24 mouse cellular contexts compared by ENCODE assay signal in genomic region chr5:72927074-72927473, GRCm38 (mm10). TPM values are rescaled to one million over a fixed set of nuclear protein-coding genes. Genes with fewer than 3 reads are reported as not detected.
DNase-seq lines count a peak whose midpoint lies in the region; ATAC-seq and TF ChIP-seq lines count a peak whose summit lies in the region.
"Had no signal": no experiment of that assay in that cellular context is flagged by ENCODE, and none has a peak within 500 bp of the region (broad histone marks: within the 10 kb centered on the region; RNA-seq: fewer than 3 reads in every experiment).

No protein-coding gene starts in this region.

- ATAC-seq in heart, embryonic 12.5 days (ENCODE audit: insufficient number of reproducible peaks, low FRiP score): no peak
- ATAC-seq in lung, postnatal 0 days: peak; percentile 84
- ATAC-seq: forebrain, embryonic 14.5 days; forebrain, embryonic 16.5 days had no signal

- H3K9me3 ChIP-seq in heart, embryonic 12.5 days (replicated peaks): no peaks in the 10 kb centered on the region
- no peaks in the 10 kb centered on the region for H3K9me3 ChIP-seq in lung, postnatal 0 days (ENCODE audit: low read length)
- H3K9me3 ChIP-seq: embryonic facial prominence, embryonic 13.5 days; embryonic facial prominence, embryonic 15.5 days; forebrain, embryonic 10.5 days; forebrain, embryonic 12.5 days had no signal

- no peak overlapping the region for H3K27ac ChIP-seq in heart, embryonic 12.5 days (ENCODE audit: poor library complexity, severe bottlenecking)
- no peak overlapping the region for H3K27ac ChIP-seq in lung, postnatal 0 days (ENCODE audit: low read length)
- H3K27ac ChIP-seq: embryonic facial prominence, embryonic 13.5 days; embryonic facial prominence, embryonic 15.5 days; forebrain, embryonic 10.5 days; forebrain, embryonic 12.5 days had no signal

- H3K36me3 ChIP-seq in heart, embryonic 12.5 days: 0 out of 2 replicates have a peak, but pooled peaks cover 5% of the 10 kb centered on the region
- no peaks in the 10 kb centered on the region for H3K36me3 ChIP-seq in lung, postnatal 0 days (ENCODE audit: insufficient read depth, low read length)
- H3K36me3 ChIP-seq: embryonic facial prominence, embryonic 13.5 days; embryonic facial prominence, embryonic 15.5 days had no signal

- H3K9ac ChIP-seq in heart, embryonic 12.5 days: no peak overlapping the region
- H3K9ac ChIP-seq in lung, postnatal 0 days (replicated peaks; ENCODE audit: low read depth): no peak overlapping the region
- H3K9ac ChIP-seq: embryonic facial prominence, embryonic 13.5 days; embryonic facial prominence, embryonic 15.5 days; forebrain, embryonic 12.5 days had no signal

- H3K4me3 ChIP-seq in heart, embryonic 12.5 days: no peak overlapping the region
- H3K4me3 ChIP-seq in lung, postnatal 0 days (ENCODE audit: low read depth, low read length): no peak overlapping the region
- H3K4me3 ChIP-seq: embryonic facial prominence, embryonic 13.5 days; embryonic facial prominence, embryonic 15.5 days; erythroblast, embryonic 14.5 days; forebrain, embryonic 10.5 days; forebrain, embryonic 12.5 days had no signal

- no peak overlapping the region for H3K4me2 ChIP-seq in heart, embryonic 12.5 days
- no peak overlapping the region for H3K4me2 ChIP-seq in lung, postnatal 0 days (replicated peaks; ENCODE audit: low read depth, low read length)
- H3K4me2 ChIP-seq: embryonic facial prominence, embryonic 13.5 days; embryonic facial prominence, embryonic 15.5 days; forebrain, embryonic 12.5 days had no signal

- peaks cover 48% of the 10 kb centered on the region for H3K4me1 ChIP-seq in heart, embryonic 12.5 days (replicated peaks)
- H3K4me1 ChIP-seq in lung, postnatal 0 days (ENCODE audit: insufficient read depth, low read depth, low read length): 0 out of 2 replicates have a peak, but pooled peaks cover 6% of the 10 kb centered on the region
- H3K4me1 ChIP-seq: embryonic facial prominence, embryonic 13.5 days; embryonic facial prominence, embryonic 15.5 days; forebrain, embryonic 10.5 days; forebrain, embryonic 12.5 days had no signal

- no peak for TF ChIP-seq CTCF in lung, postnatal 0 days (IDR thresholded peaks at IDR 0.05)

- TF ChIP-seq EP300 in lung, postnatal 0 days (IDR thresholded peaks at IDR 0.05): 0 out of 2 replicates have a peak, but pooled peaks have one; percentile 42

- DNase-seq in heart, adult 11 months: peak; percentile 17
- DNase-seq in lung, postnatal 0 days (ENCODE audit: low spot score): peak; percentile 53
- DNase-seq in lung, postnatal 14 days: no peak
- DNase-seq: adrenal gland, adult 2 months; adrenal gland, postnatal 10 days; adrenal gland, postnatal 25 days; cerebellum, adult 11 months; cerebellum, adult 18-20 months; cerebellum, adult 8-10 months; cerebellum, adult 9-11 months; cerebellum, postnatal 14 days; cerebellum, postnatal 36 days; embryo, embryonic 11 days had no signal

- no peaks in the 10 kb centered on the region for H3K27me3 ChIP-seq in heart, embryonic 12.5 days (replicated peaks)
- no peaks in the 10 kb centered on the region for H3K27me3 ChIP-seq in lung, postnatal 0 days (replicated peaks; ENCODE audit: insufficient read depth, low read length)
- H3K27me3 ChIP-seq: embryonic facial prominence, embryonic 13.5 days; embryonic facial prominence, embryonic 15.5 days; forebrain, embryonic 12.5 days had no signal

RNA-seq across cellular contexts. Expression of gene Slain2, which starts 13.0 kb away (rescaled TPM):
- 31.4 and 32.6 TPM in 2 replicates for polyA plus RNA-seq in heart, embryonic 12.5 days (2016; fragmentation: Nextera tagmentation; extraction: Ambion mirVana)
- 13.4 and 14.1 TPM in 2 replicates for polyA plus RNA-seq in lung, postnatal 0 days (2015; fragmentation: Nextera tagmentation; extraction: Ambion mirVana)

RNA-seq across cellular contexts. Expression of gene Gm10135, which starts 47.4 kb away (rescaled TPM):
- polyA plus RNA-seq in heart, embryonic 12.5 days (2016; fragmentation: Nextera tagmentation; extraction: Ambion mirVana): not detected in 2 replicates
- not detected in 2 replicates for polyA plus RNA-seq in lung, postnatal 0 days (2015; fragmentation: Nextera tagmentation; extraction: Ambion mirVana)
- polyA plus RNA-seq: adrenal gland, adult 2 months; brain, embryonic 14.5 days; C2C12; embryonic facial prominence, embryonic 11.5 days; embryonic facial prominence, embryonic 13.5 days; embryonic facial prominence, embryonic 15.5 days; erythroblast, embryonic 14.5 days; forebrain, embryonic 10.5 days; forebrain, embryonic 12.5 days; forebrain, embryonic 14.5 days; forebrain, embryonic 16.5 days had no signal

RNA-seq across cellular contexts. Expression of gene Tec, which starts 58.8 kb away (rescaled TPM):
- polyA plus RNA-seq in heart, embryonic 12.5 days (2016; fragmentation: Nextera tagmentation; extraction: Ambion mirVana): 17.1 TPM in 2 replicates
- polyA plus RNA-seq in lung, postnatal 0 days (2015; fragmentation: Nextera tagmentation; extraction: Ambion mirVana): 4.2 and 4.6 TPM in 2 replicates
- polyA plus RNA-seq: erythroblast, embryonic 14.5 days had no signal
